Mouse (Mus musculus) neural tube, embryonic 14.5 days (tissue): ENCODE measurements at regions not wholly inside any gene's neighbourhood (a gene's known extent, or its start where the extent isn't known, plus 50 kb on each side); places are given as distances from the start of the nearest gene placed in this dataset.
A peak's percentile ranks its signal among the peaks of the same experiment; 100 is the strongest.

ENCODE experiments used
- ATAC-seq: fragments of 200-750 bp; cut with Nextera tagmentation; 2 replicates; pipeline ENCODE4 v1.8.0; 2017; ENCODE audit warnings: low read depth, mild to moderate bottlenecking, moderate TSS enrichment, moderate library complexity
- H3K27ac ChIP-seq: fragments of 300-500 bp; sonication (generic); 2 replicates; pipeline ENCODE4 v1.5.1; 2014; ENCODE audit warnings: low read depth, mild to moderate bottlenecking, control low read depth, low read length, moderate library complexity, mixed read lengths
- H3K27me3 ChIP-seq: fragments of 300-500 bp; sonication (generic); 2 replicates; pipeline ENCODE4 v1.6.1; 2014; ENCODE audit warnings: low read length; ENCODE audit not compliant: control insufficient read depth, insufficient read depth
- H3K36me3 ChIP-seq: fragments of 300-500 bp; sonication (generic); 2 replicates; pipeline ENCODE4 v1.6.1; 2014; ENCODE audit warnings: low read length, mixed read lengths; ENCODE audit not compliant: control insufficient read depth, insufficient read depth
- H3K4me1 ChIP-seq: fragments of 300-500 bp; sonication (generic); 2 replicates; pipeline ENCODE4 v1.6.1; 2014; ENCODE audit warnings: low read length; ENCODE audit not compliant: control insufficient read depth, insufficient read depth
- H3K4me2 ChIP-seq: fragments of 300-500 bp; sonication (generic); 2 replicates; pipeline ENCODE4 v1.6.1; 2014; ENCODE audit warnings: mild to moderate bottlenecking, low read depth, low read length, control low read depth
- H3K4me3 ChIP-seq: fragments of 300-500 bp; sonication (generic); 2 replicates; pipeline ENCODE4 v1.5.1; 2014; ENCODE audit warnings: low read depth, low read length, control low read depth, mixed read lengths
- H3K9ac ChIP-seq: fragments of 300-500 bp; sonication (generic); replicated peaks from 2 replicates; pipeline ENCODE4 v1.6.1; 2014; ENCODE audit warnings: low read depth, mild to moderate bottlenecking, control low read depth, low read length, mixed read lengths
- H3K9me3 ChIP-seq: fragments of 300-500 bp; sonication (generic); 2 replicates; pipeline ENCODE4 v1.6.1; 2016; ENCODE audit warnings: low read length; ENCODE audit not compliant: control insufficient read depth
- WGBS: fragments of 180-500 bp; shearing (Covaris S2); extraction: QIAGEN DNeasy Blood & Tissue Kit; methylation state at CpG from one replicate; pipeline ENCODE4 v1.1.7; 2014; 5-methylcytosine and 5-hydroxymethylcytosine counted together

DNA sequence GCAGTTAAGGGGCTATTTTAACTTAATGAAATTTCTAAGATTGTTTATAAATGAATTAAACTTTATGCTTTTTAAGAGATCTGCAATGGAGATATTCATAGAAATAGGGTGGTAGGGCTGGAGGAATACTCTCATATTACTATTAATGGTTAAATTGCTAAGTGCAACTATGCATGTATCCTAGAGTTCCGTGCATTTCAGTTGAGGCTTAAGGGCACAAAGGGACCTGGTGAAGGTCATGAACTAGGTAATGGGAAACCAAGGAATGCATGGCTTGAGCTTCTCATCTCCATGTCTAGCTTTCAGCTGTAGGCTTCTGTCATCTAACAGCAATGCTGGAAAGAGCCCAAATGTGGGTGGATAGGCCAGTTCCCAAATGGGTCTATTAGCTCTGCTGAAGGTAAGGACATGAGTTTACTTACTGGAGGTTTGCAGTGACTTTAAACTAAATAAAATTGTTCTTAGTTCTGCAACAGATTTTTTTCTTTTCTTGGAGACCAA is 683.6 kb downstream of the Ets1 start:
- no peak overlapping the region for H3K4me2 ChIP-seq
- ATAC-seq, result no peak
- no peak overlapping the region for H3K9ac ChIP-seq
- H3K36me3 ChIP-seq, result no peaks in the 10 kb centered on the region
- no peak overlapping the region for H3K27ac ChIP-seq
- no peaks in the 10 kb centered on the region for H3K4me1 ChIP-seq
- H3K9me3 ChIP-seq, result no peaks in the 10 kb centered on the region
- no peak overlapping the region for H3K4me3 ChIP-seq
- H3K27me3 ChIP-seq, result no peaks in the 10 kb centered on the region
- 92% methylated on average over 1 of the region's 1 CpGs for WGBS

DNA sequence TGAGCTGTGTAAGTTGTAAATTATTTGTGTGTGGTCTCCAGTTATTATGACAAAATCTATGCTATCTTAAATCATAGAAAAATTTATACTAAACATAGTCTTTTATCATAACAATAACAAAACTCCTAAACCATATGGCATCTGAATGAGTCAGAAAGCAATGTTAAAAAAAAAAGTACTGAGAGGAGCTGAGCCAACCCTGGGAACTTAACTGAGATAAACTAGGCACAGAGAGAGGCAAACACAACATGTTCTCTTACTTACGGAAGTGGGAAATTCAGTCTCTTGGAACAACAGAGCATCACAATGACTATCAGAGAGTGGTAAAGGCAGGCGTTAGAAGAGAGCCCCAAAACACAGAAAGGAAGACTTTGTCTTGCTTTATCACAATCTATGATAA is 691.7 kb downstream of the Ets1 start:
- WGBS, result 88% methylated on average over 2 of the region's 2 CpGs
- Histone ChIP-seq H3K27ac (no peak overlapping the region), H3K9me3 (no peaks in the 10 kb centered on the region), H3K27me3 (no peaks in the 10 kb centered on the region), H3K4me3 (no peak overlapping the region), H3K4me1 (no peaks in the 10 kb centered on the region), H3K4me2 (no peak overlapping the region), H3K9ac (no peak overlapping the region), H3K36me3 (no peaks in the 10 kb centered on the region)
- no peak for ATAC-seq

- H3K27me3 ChIP-seq, result no peaks in the 10 kb centered on the region
- ATAC-seq, result no peak
- no peak overlapping the region for H3K9ac ChIP-seq
- H3K4me2 ChIP-seq, result no peak overlapping the region
- H3K36me3 ChIP-seq, result no peaks in the 10 kb centered on the region
- no peaks in the 10 kb centered on the region for H3K9me3 ChIP-seq
- H3K27ac ChIP-seq, result no peak overlapping the region
- no peak overlapping the region for H3K4me3 ChIP-seq
- H3K4me1 ChIP-seq, result no peaks in the 10 kb centered on the region
Observed at GRCm38 (mm10) chr9:33350258-33350657, 714.2 kb downstream of the Ets1 start.

DNA sequence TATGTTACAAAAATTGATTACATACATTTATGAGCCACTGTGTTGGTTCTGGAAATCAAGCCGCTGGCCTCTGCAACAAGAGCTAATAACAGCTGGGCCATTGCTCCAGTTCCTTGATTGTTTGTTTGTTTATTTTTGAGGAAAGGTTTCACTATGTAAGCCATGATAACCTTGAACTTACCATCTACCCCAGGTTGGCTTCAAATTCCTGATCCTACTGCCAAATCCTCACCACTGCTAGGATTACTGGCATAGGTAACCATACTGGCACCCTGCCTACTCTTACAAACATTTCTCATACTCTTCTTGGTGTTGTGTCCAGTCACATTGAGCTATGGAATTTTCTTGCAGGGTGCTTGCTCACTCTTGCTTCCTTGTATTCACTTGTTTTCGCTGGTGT is 720.6 kb downstream of the Ets1 start:
- Histone ChIP-seq H3K4me3 (no peak overlapping the region), H3K9me3 (no peaks in the 10 kb centered on the region), H3K9ac (no peak overlapping the region), H3K27ac (no peak overlapping the region), H3K4me1 (no peaks in the 10 kb centered on the region), H3K4me2 (no peak overlapping the region), H3K27me3 (no peaks in the 10 kb centered on the region), H3K36me3 (no peaks in the 10 kb centered on the region)
- no peak for ATAC-seq
- 85% methylated on average over 2 of the region's 2 CpGs for WGBS

GRCm38 (mm10) chr9:33360966-33361365 is 724.9 kb downstream of the Ets1 start:
- ATAC-seq, result peak; percentile 49; the same call in 1 of the 2 replicates

DNA sequence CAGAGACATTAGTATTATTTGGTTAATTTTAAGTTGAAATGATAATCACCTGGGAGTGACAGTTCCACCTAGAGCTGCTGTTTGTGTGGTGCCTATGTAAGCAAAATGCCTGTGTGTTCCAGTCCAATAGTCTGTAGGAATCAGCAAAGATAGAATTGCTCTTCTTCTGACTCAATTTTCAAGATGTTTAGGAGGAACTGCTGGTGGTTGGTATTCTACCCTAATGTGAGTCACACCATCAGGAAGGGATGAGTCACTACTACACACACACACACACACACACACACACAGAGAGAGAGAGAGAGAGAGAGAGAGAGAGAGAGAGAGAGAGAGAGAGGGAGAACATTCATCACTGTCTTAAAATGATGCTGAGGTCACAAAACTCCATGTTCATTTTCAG is 753.1 kb downstream of the Ets1 start:
- H3K9me3 ChIP-seq, result no peaks in the 10 kb centered on the region
- ATAC-seq, result no peak
- H3K4me3 ChIP-seq, result no peak overlapping the region
- no peak overlapping the region for H3K9ac ChIP-seq
- no peaks in the 10 kb centered on the region for H3K4me1 ChIP-seq
- no peaks in the 10 kb centered on the region for H3K36me3 ChIP-seq
- no peaks in the 10 kb centered on the region for H3K27me3 ChIP-seq
- H3K27ac ChIP-seq, result no peak overlapping the region
- no peak overlapping the region for H3K4me2 ChIP-seq

More at GRCm38 (mm10) chr9:33360966-33361365, 724.9 kb downstream of the Ets1 start:
- no peak overlapping the region for H3K4me2 ChIP-seq
- no peaks in the 10 kb centered on the region for H3K4me1 ChIP-seq
- H3K4me3 ChIP-seq, result no peak overlapping the region
- H3K9me3 ChIP-seq, result no peaks in the 10 kb centered on the region
- no peaks in the 10 kb centered on the region for H3K27me3 ChIP-seq
- WGBS, result 57% methylated on average over 5 of the region's 5 CpGs
- no peaks in the 10 kb centered on the region for H3K36me3 ChIP-seq
- no peak overlapping the region for H3K9ac ChIP-seq
- no peak overlapping the region for H3K27ac ChIP-seq

DNA sequence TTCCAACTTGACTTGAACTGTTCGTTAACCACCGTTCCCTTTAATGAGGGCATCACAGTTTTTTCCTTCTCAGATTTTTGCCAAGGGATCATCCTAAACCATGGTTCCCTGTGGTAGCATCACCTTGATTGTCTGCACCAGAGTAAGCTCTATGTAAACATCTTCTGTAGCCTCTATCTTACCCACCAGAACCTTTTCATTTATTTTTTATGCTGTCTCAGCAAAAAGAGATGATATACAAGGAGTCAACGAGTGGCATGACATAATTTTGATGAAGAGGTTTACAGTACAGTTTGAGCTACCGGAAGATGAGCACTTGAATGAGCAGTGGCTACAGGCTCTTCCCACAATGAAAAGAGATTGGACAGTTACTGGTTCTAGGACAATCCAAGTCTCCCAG is 768.7 kb downstream of the Ets1 start:
- no peak overlapping the region for H3K27ac ChIP-seq
- ATAC-seq, result no peak
- no peaks in the 10 kb centered on the region for H3K36me3 ChIP-seq
- 0 out of 2 replicates have a peak, but pooled peaks cover 2% of the 10 kb centered on the region for H3K9me3 ChIP-seq
- no peaks in the 10 kb centered on the region for H3K27me3 ChIP-seq
- WGBS, result 91% methylated on average over 4 of the region's 4 CpGs
- H3K4me1 ChIP-seq, result no peaks in the 10 kb centered on the region
- no peak overlapping the region for H3K9ac ChIP-seq
- H3K4me3 ChIP-seq, result no peak overlapping the region
- H3K4me2 ChIP-seq, result no peak overlapping the region

GRCm38 (mm10) chr9:33407517-33407916 is 771.5 kb downstream of the Ets1 start:
- H3K4me3 ChIP-seq, result no peak overlapping the region
- WGBS, result 89% methylated on average over 2 of the region's 2 CpGs
- no peak for ATAC-seq
- no peak overlapping the region for H3K27ac ChIP-seq
- no peak overlapping the region for H3K4me2 ChIP-seq
- no peak overlapping the region for H3K9ac ChIP-seq
- H3K9me3 ChIP-seq, result 0 out of 2 replicates have a peak, but pooled peaks cover 2% of the 10 kb centered on the region
- no peaks in the 10 kb centered on the region for H3K27me3 ChIP-seq
- no peaks in the 10 kb centered on the region for H3K4me1 ChIP-seq
- H3K36me3 ChIP-seq, result no peaks in the 10 kb centered on the region

- no peak for ATAC-seq
- H3K36me3 ChIP-seq, result no peaks in the 10 kb centered on the region
- no peak overlapping the region for H3K27ac ChIP-seq
- no peak overlapping the region for H3K9ac ChIP-seq
- H3K4me1 ChIP-seq, result 0 out of 2 replicates have a peak, but pooled peaks cover 4% of the 10 kb centered on the region
- H3K27me3 ChIP-seq, result no peaks in the 10 kb centered on the region
- WGBS, result 18% methylated on average over 2 of the region's 2 CpGs
- H3K9me3 ChIP-seq, result no peaks in the 10 kb centered on the region
- H3K4me3 ChIP-seq, result no peak overlapping the region
- H3K4me2 ChIP-seq, result no peak overlapping the region
Observed at GRCm38 (mm10) chr9:33423781-33424180, 787.8 kb downstream of the Ets1 start.

DNA sequence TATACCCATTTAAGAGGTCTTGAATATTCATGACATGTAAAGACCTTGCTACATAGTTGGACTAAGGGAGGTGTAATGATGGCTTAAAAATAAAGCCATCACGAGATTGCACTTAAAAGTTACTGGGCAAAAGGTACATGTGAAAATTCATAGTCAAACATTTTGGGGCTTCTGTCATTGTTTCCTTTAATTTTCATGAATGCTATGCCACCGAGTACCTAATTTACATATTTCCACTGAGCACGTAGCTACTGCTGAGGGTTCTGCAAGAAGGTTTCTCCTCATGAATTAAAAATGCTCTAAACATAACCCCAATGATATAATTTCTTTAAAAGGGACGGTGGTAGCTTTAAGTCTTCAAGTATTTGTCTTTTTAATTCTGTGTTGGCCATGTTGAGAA is 800.4 kb downstream of the Ets1 start:
- Histone ChIP-seq H3K36me3 (no peaks in the 10 kb centered on the region), H3K27me3 (no peaks in the 10 kb centered on the region), H3K4me3 (no peak overlapping the region), H3K27ac (no peak overlapping the region), H3K9me3 (no peaks in the 10 kb centered on the region), H3K9ac (no peak overlapping the region), H3K4me2 (no peak overlapping the region), H3K4me1 (no peaks in the 10 kb centered on the region)
- ATAC-seq, result no peak
- 78% methylated on average over 4 of the region's 4 CpGs for WGBS
